Mouse (Mus musculus) embryonic fibroblast, embryonic 13.5 days (primary cell): ENCODE results near the gene Zfpl1. TPM values are rescaled to one million over a fixed set of nuclear protein-coding genes. Genes with fewer than 3 reads are reported as not detected.

ENCODE experiments used
- H3K27ac ChIP-seq: 2 replicates; pipeline ENCODE4 v1.5.1; 2012; ENCODE audit warnings: low read length, control low read depth, inconsistent platforms; ENCODE audit not compliant: insufficient read depth
- H3K4me1 ChIP-seq: 2 replicates; pipeline ENCODE4 v1.6.1; 2011; ENCODE audit warnings: low read length; ENCODE audit not compliant: control insufficient read depth, insufficient read depth
- H3K4me3 ChIP-seq: 2 replicates; pipeline ENCODE4 v1.5.1; 2011; ENCODE audit warnings: mild to moderate bottlenecking, control low read depth, low read length; ENCODE audit not compliant: insufficient read depth
- CTCF ChIP-seq: IDR thresholded peaks from 2 replicates; pipeline ENCODE4 v1.5.1; 2011; ENCODE audit warnings: mild to moderate bottlenecking, control low read depth, low read length, moderate library complexity, borderline replicate concordance; ENCODE audit not compliant: insufficient read depth
- POLR2A ChIP-seq: IDR thresholded peaks from 2 replicates; pipeline ENCODE4 v1.6.1; 2011; ENCODE audit warnings: low read depth, mild to moderate bottlenecking, control low read depth, low read length, moderate library complexity
- polyA plus RNA-seq: library from polyadenylated mRNA; stranded (reverse); fragments of >200 nt; gene quantifications from 2 replicates; pipeline ENCODE4 v1.2.4, GENCODE M21; 2011; ENCODE audit warnings: low read depth; ENCODE audit not compliant: missing spikeins, insufficient read length

Zfpl1 gene
- polyA plus RNA-seq, 1 experiment, result 59.0 TPM

GRCm38 (mm10) chr19:6121761-6122160 lies 37.0 kb upstream of the Zfpl1 start:
- no peak for TF ChIP-seq CTCF
- no peak for TF ChIP-seq POLR2A
- no peak overlapping the region for H3K4me3 ChIP-seq
- no peaks in the 10 kb centered on the region for H3K4me1 ChIP-seq
- H3K27ac ChIP-seq, result no peak overlapping the region

DNA sequence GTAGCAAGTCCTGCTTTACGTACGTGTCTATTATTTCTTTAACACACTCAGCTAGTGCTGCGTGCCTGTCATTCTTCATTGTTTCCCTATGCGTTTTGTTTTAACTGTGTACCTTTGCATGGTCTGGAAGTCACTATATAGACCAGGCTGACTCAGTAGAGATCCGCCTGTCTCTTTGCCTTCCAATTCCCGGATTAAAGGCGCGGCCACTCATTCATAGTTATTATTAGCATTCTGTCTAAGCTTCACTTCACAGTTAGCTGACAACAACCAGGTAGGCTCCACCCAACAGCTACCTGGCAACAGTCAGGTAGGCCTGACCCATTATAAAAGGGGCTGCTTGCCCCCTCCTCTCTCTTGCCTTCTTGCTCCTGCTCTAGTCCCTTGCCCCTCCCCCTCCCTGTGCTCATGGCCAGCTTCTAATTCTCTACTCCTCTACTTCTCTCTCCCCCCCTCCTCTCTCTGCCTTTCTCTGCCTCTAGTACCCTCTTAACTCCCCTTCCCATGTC lies 34.0 kb upstream of the Zfpl1 start:
- peak overlapping the region; percentile 99 for H3K27ac ChIP-seq
- TF ChIP-seq POLR2A (peak; percentile 62; the same call in 1 of the 2 replicates), CTCF (no peak)
- H3K4me3 ChIP-seq, result peak overlapping the region; percentile 51
- no peaks in the 10 kb centered on the region for H3K4me1 ChIP-seq

DNA sequence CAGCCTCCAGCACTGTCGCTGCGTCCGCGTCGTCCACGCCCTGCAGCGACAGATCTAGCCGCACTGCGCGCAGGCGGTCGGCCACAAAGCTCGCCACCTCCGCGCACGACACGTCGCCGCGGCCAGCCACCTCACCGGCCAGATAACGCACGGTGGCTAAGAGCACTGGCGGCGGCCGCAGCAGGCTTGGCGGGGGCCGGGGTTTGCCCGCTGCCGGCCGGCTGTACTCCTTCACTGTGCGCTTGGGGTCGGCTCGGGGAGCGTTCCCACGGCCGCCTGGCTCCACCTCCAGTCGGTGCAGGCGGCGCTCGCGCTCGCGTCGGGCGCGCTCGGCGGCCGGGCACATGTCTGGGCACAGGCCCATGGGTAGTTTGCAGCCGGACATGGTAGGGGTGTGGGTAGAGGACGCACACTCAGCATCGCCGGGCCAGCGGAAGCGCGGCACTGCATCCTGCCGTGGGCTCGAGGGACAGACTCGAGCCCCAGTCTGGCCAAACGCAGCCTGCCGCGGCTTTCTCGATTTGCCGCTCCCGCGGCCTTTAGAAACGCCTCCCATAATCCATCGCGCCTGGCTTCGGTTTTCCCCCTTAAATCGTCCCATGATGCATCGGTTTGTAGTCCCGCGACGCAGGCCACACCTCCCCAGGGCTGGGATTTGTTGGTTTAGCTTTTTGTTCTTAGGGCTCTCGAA lies 33.4 kb upstream of the Zfpl1 start, which contains the start of gene Sac3d1:
Gene Sac3d1 (minus strand): TSS at position 665 of the 691 bp plus-strand sequence.
- no peak for TF ChIP-seq CTCF
- TF ChIP-seq POLR2A, result peak; percentile 50
- Histone ChIP-seq H3K4me3 (peak within 1 kb of the TSS; percentile 88), H3K4me1 (no peaks in the 10 kb centered on the region), H3K27ac (peak within 1 kb of the TSS; percentile 99)

DNA sequence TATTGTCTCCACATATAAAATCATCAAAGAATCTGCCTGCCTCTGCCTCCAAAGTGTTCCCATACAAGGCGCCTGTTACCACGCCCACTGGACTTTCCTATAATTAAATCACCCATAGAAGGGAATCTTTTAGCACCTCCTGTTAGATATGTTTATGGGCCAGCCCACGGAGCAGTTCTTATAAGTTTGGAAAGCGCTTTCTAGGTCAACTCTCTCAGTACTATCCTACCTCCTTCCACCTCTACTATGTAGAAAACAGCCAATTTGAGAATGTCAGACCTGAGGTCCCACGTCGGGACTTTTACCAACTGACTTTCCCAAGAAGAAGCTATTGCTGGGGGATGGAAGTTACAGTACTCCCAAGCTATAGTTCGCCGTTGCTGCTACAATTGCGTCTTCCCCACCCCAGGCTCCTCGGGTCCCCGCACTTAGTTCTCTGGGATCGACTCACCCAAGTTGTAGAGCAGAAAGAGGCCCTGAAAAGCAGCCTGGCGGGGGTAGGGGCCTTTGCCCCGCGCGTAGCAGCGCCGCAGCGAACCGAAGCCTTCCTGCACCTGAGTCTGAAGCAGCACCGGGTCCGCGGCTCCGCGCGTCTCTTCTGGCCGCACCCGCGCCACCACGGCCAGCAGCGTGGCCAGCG lies 32.7 kb upstream of the Zfpl1 start:
- H3K27ac ChIP-seq, result peak overlapping the region; percentile 99
- no peaks in the 10 kb centered on the region for H3K4me1 ChIP-seq
- TF ChIP-seq CTCF, result no peak
- TF ChIP-seq POLR2A, result no peak
- H3K4me3 ChIP-seq, result peak overlapping the region; percentile 88

DNA sequence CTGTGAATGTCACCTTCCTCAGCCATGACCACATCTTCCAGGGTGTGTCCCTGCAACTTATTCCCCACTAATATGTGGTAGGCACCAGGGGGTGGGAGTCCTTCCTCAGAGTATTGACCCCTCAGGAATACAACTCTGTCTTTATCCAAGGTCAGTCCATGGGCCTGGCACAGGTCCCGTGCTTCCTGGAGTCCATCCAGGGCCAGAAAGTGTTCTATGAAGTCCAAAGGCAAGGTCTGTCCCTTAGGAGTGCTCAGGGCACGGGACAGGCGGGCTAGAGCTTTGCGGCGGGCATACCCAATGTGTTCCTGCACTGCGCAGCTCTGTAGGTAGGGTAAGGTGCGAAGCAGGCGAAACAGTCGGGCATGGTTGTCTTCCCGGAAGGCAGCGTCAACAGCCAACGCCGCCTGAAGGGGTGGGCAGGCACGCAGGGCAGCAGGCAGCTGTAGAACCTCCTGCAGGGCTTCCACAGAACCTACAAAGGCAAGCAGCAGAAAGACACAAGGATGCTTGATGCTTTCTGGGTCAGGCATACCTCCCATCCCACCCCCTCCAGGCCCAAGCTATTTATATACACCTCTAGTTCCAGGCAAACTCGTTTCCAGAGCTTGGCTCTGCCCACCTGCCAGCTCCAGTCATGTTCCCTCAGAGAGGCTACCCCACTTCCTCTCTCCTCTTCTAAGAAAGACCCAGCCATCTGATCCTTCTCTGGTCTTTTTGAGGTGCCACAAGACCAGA lies 31.5 kb upstream of the Zfpl1 start:
- Histone ChIP-seq H3K4me3 (peak overlapping the region; percentile 88), H3K4me1 (no peaks in the 10 kb centered on the region), H3K27ac (no peak overlapping the region)
- TF ChIP-seq CTCF (no peak), POLR2A (no peak)

DNA sequence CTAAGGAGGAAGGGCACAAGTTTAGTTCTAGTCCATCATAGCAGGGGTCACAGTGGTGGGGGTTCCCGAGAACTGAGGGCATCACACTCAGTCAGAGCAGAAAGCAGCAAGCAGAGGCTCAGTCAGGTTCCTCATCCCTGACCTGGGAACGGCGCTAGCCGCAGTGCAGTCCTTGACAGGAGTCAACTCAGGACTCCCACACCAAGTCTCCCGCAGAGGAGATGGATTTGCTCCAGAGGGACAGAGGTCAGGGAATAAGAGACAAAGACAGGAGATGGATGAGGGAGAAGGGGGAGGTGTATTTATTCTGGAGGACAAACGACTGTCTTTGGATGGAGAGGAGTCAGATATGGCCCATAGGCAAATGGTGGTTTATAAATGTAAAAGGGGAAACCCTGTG lies 28.4 kb upstream of the Zfpl1 start:
- TF ChIP-seq CTCF, result no peak
- TF ChIP-seq POLR2A, result no peak
- H3K4me1 ChIP-seq, result no peaks in the 10 kb centered on the region
- no peak overlapping the region for H3K27ac ChIP-seq

GRCm38 (mm10) chr19:6105586-6105985 lies 20.8 kb upstream of the Zfpl1 start, which contains the start of gene Naaladl1:
TSS of gene Naaladl1 (plus strand) at chr19:6105782.
- Histone ChIP-seq H3K4me1 (no peaks in the 10 kb centered on the region), H3K27ac (no peak within 1 kb of the TSS), H3K4me3 (no peak within 1 kb of the TSS)
- TF ChIP-seq CTCF, result no peak
- no peak for TF ChIP-seq POLR2A

More for the DNA sequence above, 28.4 kb upstream of the Zfpl1 start:
- no peak overlapping the region for H3K4me3 ChIP-seq

GRCm38 (mm10) chr19:6104476-6104875 lies 19.7 kb upstream of the Zfpl1 start:
- no peaks in the 10 kb centered on the region for H3K4me1 ChIP-seq
- TF ChIP-seq POLR2A (no peak), CTCF (no peak)
- no peak overlapping the region for H3K27ac ChIP-seq
- H3K4me3 ChIP-seq, result no peak overlapping the region

DNA sequence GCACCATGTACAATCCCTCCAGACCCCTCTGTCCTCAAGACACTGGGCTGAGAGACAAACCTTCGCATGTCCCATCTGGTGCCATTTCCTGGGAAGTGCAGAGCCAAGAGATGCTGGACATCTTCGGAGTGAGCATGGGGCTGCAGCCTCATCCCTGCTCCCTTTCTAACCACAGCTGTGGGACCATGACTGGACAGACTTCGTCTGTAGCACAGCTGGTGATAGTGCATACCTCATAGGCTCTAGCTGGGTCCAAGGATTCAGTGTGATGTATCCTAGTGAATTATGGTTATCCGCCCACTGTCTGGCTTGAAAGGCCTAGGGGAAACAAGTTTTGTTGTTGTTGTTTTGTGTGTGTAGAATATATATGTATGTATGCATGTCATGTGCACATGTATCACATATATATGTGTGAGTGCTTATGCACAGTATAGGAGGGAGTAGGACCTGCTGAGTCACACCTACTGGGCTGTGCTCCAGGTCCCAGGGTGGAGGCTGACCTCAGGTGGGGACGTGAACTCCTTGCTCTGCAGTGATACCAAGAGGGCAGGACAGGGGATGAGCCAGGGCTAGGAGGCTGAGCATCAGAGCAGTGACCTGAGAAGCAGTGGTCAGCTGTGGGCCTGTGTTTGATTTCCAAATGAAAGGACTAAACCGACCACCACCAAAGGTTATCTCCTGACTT lies 17.6 kb upstream of the Zfpl1 start:
- no peaks in the 10 kb centered on the region for H3K4me1 ChIP-seq
- no peak overlapping the region for H3K27ac ChIP-seq
- TF ChIP-seq CTCF (no peak), POLR2A (no peak)
- no peak overlapping the region for H3K4me3 ChIP-seq
